Mouse (Mus musculus) forebrain, embryonic 12.5 days (tissue): ENCODE measurements around the gene Plcb3. TPM values are rescaled to one million over a fixed set of nuclear protein-coding genes. Genes with fewer than 3 reads are reported as not detected.

Source experiments
- ATAC-seq: fragments of 200-750 bp; cut with Nextera tagmentation; 2 replicates; pipeline ENCODE4 v1.8.0; 2017; ENCODE audit warnings: moderate TSS enrichment; ENCODE audit not compliant: low FRiP score
- H3K27ac ChIP-seq: fragments of 300-500 bp; sonication (generic); 2 replicates; pipeline ENCODE4 v1.5.1; 2016; ENCODE audit warnings: mild to moderate bottlenecking
- H3K27me3 ChIP-seq: fragments of 300-500 bp; sonication (generic); 2 replicates; pipeline ENCODE4 v1.6.1; 2016; ENCODE audit warnings: mild to moderate bottlenecking
- H3K36me3 ChIP-seq: fragments of 300-500 bp; sonication (generic); replicated peaks from 2 replicates; pipeline ENCODE4 v1.6.1; 2016; ENCODE audit warnings: mild to moderate bottlenecking
- H3K4me1 ChIP-seq: fragments of 300-500 bp; sonication (generic); 2 replicates; pipeline ENCODE4 v1.6.1; 2016
- H3K4me2 ChIP-seq: fragments of 300-500 bp; sonication (generic); 2 replicates; pipeline ENCODE4 v1.6.1; 2016; ENCODE audit warnings: mild to moderate bottlenecking, moderate library complexity
- H3K4me3 ChIP-seq: fragments of 300-500 bp; sonication (generic); replicated peaks from 2 replicates; pipeline ENCODE4 v1.5.1; 2016; ENCODE audit warnings: mild to moderate bottlenecking
- H3K9ac ChIP-seq: fragments of 300-500 bp; sonication (generic); 2 replicates; pipeline ENCODE4 v1.6.1; 2016; ENCODE audit warnings: mild to moderate bottlenecking
- H3K9me3 ChIP-seq: fragments of 300-500 bp; sonication (generic); 2 replicates; pipeline ENCODE4 v1.6.1; 2016
- WGBS: fragments of 180-500 bp; shearing (Covaris S2); methylation state at CpG from one replicate; pipeline ENCODE4 v1.1.7; 2016; 5-methylcytosine and 5-hydroxymethylcytosine counted together
- polyA plus RNA-seq: library from polyadenylated mRNA; unstranded; fragments of >200 nt; fragmentation: Nextera tagmentation; extraction: Ambion mirVana; gene quantifications from 2 replicates; pipeline ENCODE4 v1.2.1, GENCODE M21; 2016

Plcb3 gene
- polyA plus RNA-seq, 1 experiment from 2014 or later = 22.4 TPM

DNA sequence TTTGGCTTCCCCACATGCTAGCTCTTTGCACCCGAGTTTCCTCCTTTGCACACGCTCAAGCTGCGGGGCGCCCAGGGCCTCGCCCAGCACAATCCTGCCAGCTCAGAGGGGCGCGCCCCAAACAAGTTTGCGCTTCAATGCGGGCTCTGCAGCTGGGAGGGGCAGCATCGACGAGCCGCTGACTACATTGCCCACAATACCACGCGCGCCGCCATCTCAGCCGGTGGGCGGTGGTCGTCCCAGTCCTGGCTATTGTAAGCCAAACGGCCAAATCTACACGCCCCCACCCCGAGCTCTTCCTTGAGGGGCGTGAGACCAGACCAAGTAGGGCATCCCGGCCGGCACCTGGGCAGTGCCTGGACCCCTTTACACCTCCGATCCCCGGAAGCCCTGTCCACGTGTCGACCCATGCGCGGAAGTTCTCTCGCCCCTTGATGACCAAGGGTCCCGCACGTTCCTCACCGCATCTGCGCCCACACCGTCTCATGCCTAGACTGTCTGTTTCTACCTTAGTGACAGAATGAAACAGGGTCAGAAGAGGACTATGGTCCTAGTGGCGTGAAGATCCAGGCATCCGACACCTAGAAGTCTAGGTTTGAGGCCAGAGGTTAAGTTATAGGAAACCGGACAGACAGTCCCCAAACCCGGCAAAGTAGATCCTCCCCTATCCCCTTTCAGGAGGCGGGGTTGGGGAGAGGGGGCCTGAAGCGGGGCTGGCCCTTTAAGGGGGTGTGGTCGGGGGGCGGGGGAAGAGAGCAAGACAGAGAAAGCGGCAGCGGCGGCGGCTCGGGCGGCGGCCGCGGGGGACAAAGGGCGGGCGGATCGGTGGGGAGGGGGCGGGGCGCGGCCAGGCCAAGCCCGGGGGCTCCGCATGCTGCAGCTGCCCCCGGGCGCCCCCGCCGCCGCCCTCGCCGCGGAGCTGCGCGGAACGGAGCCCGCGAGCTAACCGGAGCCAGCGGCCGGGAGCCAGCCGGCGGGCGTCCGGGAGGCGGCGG lies 1.8 kb downstream of the Plcb3 start, which contains the start of gene Ppp1r14b:
Gene Ppp1r14b (plus strand): TSS at position 758 of the 995 bp plus-strand sequence.
- Histone ChIP-seq H3K27me3 (peaks cover 26% of the 10 kb centered on the region), H3K36me3 (peaks cover 22% of the 10 kb centered on the region), H3K27ac (peak within 1 kb of the TSS; percentile 93), H3K9ac (peak within 1 kb of the TSS; percentile 90), H3K4me2 (peak within 1 kb of the TSS; percentile 93), H3K9me3 (no peaks in the 10 kb centered on the region), H3K4me3 (peak within 1 kb of the TSS; percentile 84), H3K4me1 (peaks cover 62% of the 10 kb centered on the region)
- ATAC-seq = peak; percentile 74
- WGBS = under 1% methylated on average over 65 of the region's 84 CpGs

DNA sequence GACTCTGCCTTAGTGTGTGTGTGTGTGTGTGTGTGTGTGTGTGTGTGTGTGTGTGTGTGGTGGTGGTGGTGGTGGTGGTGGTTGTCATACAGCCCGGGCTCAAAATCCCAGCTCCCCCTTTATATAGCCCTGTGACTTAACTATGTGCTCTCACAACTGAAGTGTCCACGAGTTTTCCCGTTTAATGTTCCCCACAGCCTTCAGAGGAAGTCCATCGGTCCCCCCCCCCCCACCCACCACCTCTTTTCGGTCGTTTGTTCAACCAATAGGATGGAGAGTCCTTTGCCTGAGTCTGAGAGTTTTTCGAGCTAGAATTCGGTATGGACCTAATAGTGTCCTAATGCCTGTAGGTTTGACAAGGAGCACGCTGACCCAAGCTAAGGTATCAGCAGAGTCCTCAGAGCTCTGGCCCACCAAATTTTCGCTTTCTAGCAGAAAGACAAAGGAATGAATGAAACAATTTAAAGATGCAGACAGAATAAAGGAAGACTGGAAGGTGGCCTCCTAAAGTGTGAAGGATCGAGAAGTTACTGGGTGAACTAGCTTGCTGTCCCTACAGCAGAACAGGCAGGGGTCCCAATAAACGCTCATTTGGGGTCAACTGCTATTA lies 2.6 kb downstream of the Plcb3 start:
- H3K27me3 ChIP-seq = peaks cover 35% of the 10 kb centered on the region
- H3K4me2 ChIP-seq = peak overlapping the region; percentile 93
- ATAC-seq = no peak
- H3K9ac ChIP-seq = peak overlapping the region; percentile 90
- peaks cover 22% of the 10 kb centered on the region for H3K36me3 ChIP-seq
- no peaks in the 10 kb centered on the region for H3K9me3 ChIP-seq
- peaks cover 62% of the 10 kb centered on the region for H3K4me1 ChIP-seq
- H3K4me3 ChIP-seq = peak overlapping the region; percentile 84
- H3K27ac ChIP-seq = peak overlapping the region; percentile 93; the same call in 1 of the 2 replicates
- WGBS = 32% methylated on average over 12 of the region's 12 CpGs

- Histone ChIP-seq H3K36me3 (peaks cover 9% of the 10 kb centered on the region), H3K4me1 (peaks cover 52% of the 10 kb centered on the region), H3K27me3 (peaks cover 46% of the 10 kb centered on the region), H3K9ac (no peak overlapping the region), H3K9me3 (no peaks in the 10 kb centered on the region), H3K4me2 (no peak overlapping the region), H3K4me3 (no peak overlapping the region), H3K27ac (no peak overlapping the region)
- ATAC-seq = no peak
- 79% methylated on average over 13 of the region's 13 CpGs for WGBS
These were observed 3.9 kb downstream of the Plcb3 start for GRCm38 (mm10) chr19:6972247-6972917.

- Histone ChIP-seq H3K4me1 (peaks cover 44% of the 10 kb centered on the region), H3K9me3 (no peaks in the 10 kb centered on the region), H3K27me3 (peaks cover 46% of the 10 kb centered on the region), H3K4me2 (no peak overlapping the region), H3K27ac (no peak overlapping the region), H3K36me3 (peaks cover 4% of the 10 kb centered on the region; the same call in 1 of the 2 replicates), H3K9ac (no peak overlapping the region), H3K4me3 (no peak overlapping the region)
- 53% methylated on average over 6 of the region's 6 CpGs for WGBS
- no peak for ATAC-seq
These were observed 4.6 kb downstream of the Plcb3 start for GRCm38 (mm10) chr19:6971644-6972043.

GRCm38 (mm10) chr19:6970460-6971085 lies 5.7 kb downstream of the Plcb3 start:
- peak overlapping the region; percentile 44 for H3K9ac ChIP-seq
- WGBS = 13% methylated on average over 11 of the region's 11 CpGs
- H3K4me3 ChIP-seq = no peak overlapping the region
- peaks cover 46% of the 10 kb centered on the region for H3K27me3 ChIP-seq
- no peaks in the 10 kb centered on the region for H3K36me3 ChIP-seq
- no peak for ATAC-seq
- H3K27ac ChIP-seq = peak overlapping the region; percentile 56; the same call in 1 of the 2 replicates
- H3K9me3 ChIP-seq = no peaks in the 10 kb centered on the region
- peaks cover 34% of the 10 kb centered on the region for H3K4me1 ChIP-seq
- peak overlapping the region; percentile 57 for H3K4me2 ChIP-seq

- Histone ChIP-seq H3K27ac (0 out of 2 replicates have a peak overlapping the region, but pooled peaks have one; percentile 56), H3K4me2 (peak overlapping the region; percentile 57), H3K4me3 (peak overlapping the region; percentile 48), H3K27me3 (peaks cover 46% of the 10 kb centered on the region), H3K36me3 (0 out of 2 replicates have a peak, but pooled peaks cover 3% of the 10 kb centered on the region), H3K9ac (peak overlapping the region; percentile 53), H3K9me3 (no peaks in the 10 kb centered on the region), H3K4me1 (peaks cover 34% of the 10 kb centered on the region)
- under 1% methylated on average over 43 of the region's 55 CpGs for WGBS
- peak; percentile 15 for ATAC-seq
These were observed 6.4 kb downstream of the Plcb3 start for GRCm38 (mm10) chr19:6969665-6970381.

DNA sequence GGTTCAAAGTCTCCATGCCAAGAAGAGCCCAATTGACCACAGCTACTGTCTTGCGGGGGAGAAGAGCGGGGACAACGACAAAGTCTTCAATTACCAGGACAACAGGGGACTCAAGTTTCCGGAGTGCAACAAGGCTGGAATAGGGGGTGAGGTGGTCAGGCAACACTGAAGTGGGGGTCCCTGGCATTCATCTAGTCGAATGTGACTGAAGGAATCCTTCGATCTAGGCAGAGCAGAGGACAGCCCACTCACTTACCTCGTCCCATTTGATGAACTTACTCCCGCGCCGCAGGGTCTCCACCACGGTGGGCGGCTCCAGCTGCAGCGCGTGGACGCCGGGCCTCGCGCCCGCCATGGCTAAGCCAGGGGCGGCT lies 7.0 kb downstream of the Plcb3 start:
- under 1% methylated on average over 20 of the region's 20 CpGs for WGBS
- H3K4me1 ChIP-seq = peaks cover 34% of the 10 kb centered on the region

GRCm38 (mm10) chr19:6968491-6969271 lies 7.6 kb downstream of the Plcb3 start:
- peak overlapping the region; percentile 57 for H3K4me2 ChIP-seq
- no peak for ATAC-seq
- H3K4me1 ChIP-seq = peaks cover 29% of the 10 kb centered on the region
- H3K27ac ChIP-seq = no peak overlapping the region
- peaks cover 46% of the 10 kb centered on the region for H3K27me3 ChIP-seq
- peak overlapping the region; percentile 48 for H3K4me3 ChIP-seq
- peak overlapping the region; percentile 25; the same call in 1 of the 2 replicates for H3K9ac ChIP-seq
- H3K9me3 ChIP-seq = no peaks in the 10 kb centered on the region
- 14% methylated on average over 15 of the region's 15 CpGs for WGBS
- H3K36me3 ChIP-seq = 0 out of 2 replicates have a peak, but pooled peaks cover 10% of the 10 kb centered on the region

More for the DNA sequence above, 7.0 kb downstream of the Plcb3 start:
- Histone ChIP-seq H3K9me3 (no peaks in the 10 kb centered on the region), H3K9ac (peak overlapping the region; percentile 53), H3K4me2 (peak overlapping the region; percentile 57), H3K36me3 (0 out of 2 replicates have a peak, but pooled peaks cover 6% of the 10 kb centered on the region), H3K27me3 (peaks cover 46% of the 10 kb centered on the region), H3K4me3 (peak overlapping the region; percentile 48), H3K27ac (no peak overlapping the region)
- ATAC-seq = no peak; the same call in 1 of the 2 replicates

GRCm38 (mm10) chr19:6956461-6956860 lies 19.8 kb downstream of the Plcb3 start:
- Histone ChIP-seq H3K4me1 (peaks cover 11% of the 10 kb centered on the region), H3K9me3 (no peaks in the 10 kb centered on the region), H3K27me3 (no peaks in the 10 kb centered on the region), H3K4me2 (no peak overlapping the region), H3K9ac (no peak overlapping the region), H3K4me3 (no peak overlapping the region), H3K27ac (no peak overlapping the region), H3K36me3 (peaks cover 38% of the 10 kb centered on the region)
- 80% methylated on average over 9 of the region's 10 CpGs for WGBS
- no peak for ATAC-seq

DNA sequence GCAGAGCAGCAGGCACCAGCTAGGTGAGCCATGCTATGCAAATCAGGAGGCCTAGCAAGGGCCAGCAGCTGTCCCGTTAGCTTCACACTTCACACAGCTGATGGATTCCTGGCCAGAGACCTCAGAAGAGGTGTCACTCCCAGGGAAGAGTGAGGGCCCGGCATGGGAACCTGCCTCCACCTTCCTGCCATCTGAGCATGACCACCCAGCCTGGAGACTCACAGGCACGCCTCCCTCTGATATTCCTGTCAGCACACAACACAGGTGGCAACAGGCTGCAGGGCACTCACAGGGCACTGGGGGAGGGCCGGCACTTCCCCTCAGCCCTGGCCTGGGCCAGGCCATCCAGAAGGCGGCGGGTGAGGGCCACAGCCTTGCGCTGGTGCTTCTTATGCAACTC lies 20.8 kb downstream of the Plcb3 start:
- H3K27ac ChIP-seq = no peak overlapping the region
- no peaks in the 10 kb centered on the region for H3K9me3 ChIP-seq
- no peak overlapping the region for H3K4me3 ChIP-seq
- H3K4me2 ChIP-seq = no peak overlapping the region
- no peak for ATAC-seq
- H3K9ac ChIP-seq = no peak overlapping the region
- WGBS = 89% methylated on average over 7 of the region's 7 CpGs
- H3K4me1 ChIP-seq = peaks cover 11% of the 10 kb centered on the region
- peaks cover 38% of the 10 kb centered on the region for H3K36me3 ChIP-seq
- no peaks in the 10 kb centered on the region for H3K27me3 ChIP-seq
